Mouse (Mus musculus): ENCODE results near the gene Nudt22. TPM values are rescaled to one million over a fixed set of nuclear protein-coding genes. Genes with fewer than 3 reads are reported as not detected.

Gene Nudt22
- polyA plus RNA-seq, 1 experiment from 2014 or later = 19.0 TPM

GRCm38 (mm10) chr19:6972247-6972917, 23.5 kb downstream of the Nudt22 start:
- Histone ChIP-seq H3K9me3 (ENCODE audit: control insufficient read depth, low read length) (no peaks in the 10 kb centered on the region), H3K27me3 (ENCODE audit: control insufficient read depth, insufficient read depth, low read length) (peaks cover 23% of the 10 kb centered on the region), H3K4me1 (replicated peaks; ENCODE audit: control insufficient read depth, insufficient read depth, low read length) (peaks cover 17% of the 10 kb centered on the region), H3K4me3 (replicated peaks; ENCODE audit: low read length) (no peak overlapping the region), H3K27ac (no peak overlapping the region), H3K9ac (no peak overlapping the region), H3K36me3 (replicated peaks; ENCODE audit: control insufficient read depth, insufficient read depth) (peaks cover 8% of the 10 kb centered on the region), H3K4me2 (replicated peaks) (no peak overlapping the region)
- DNase-seq (ENCODE audit: low spot score) = no peak
- no peak for ATAC-seq (ENCODE audit: low FRiP score)
- 80% methylated on average over 13 of the region's 13 CpGs for WGBS

DNA sequence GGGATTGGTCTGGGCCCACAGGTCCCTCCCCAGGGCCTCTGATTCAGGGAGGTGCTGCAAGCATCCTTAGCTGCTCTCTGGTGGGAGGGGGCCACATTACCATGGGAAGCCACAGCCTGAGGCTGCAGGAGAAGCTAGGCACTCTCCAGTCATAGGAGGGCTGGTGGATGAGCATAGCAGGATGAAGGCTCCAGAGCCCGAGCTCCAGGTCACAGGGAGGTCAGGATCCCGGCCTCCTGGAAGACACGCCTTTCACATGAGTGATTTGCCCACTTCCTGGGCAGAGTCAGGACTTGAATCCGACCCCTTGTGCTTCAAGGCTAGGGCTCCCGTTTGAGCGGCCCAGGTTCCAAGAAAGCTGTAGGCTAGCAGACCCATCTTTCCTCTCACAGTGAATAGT, 24.3 kb downstream of the Nudt22 start:
- H3K4me1 ChIP-seq (replicated peaks; ENCODE audit: control insufficient read depth, insufficient read depth, low read length) = peaks cover 13% of the 10 kb centered on the region
- H3K27me3 ChIP-seq (ENCODE audit: control insufficient read depth, insufficient read depth, low read length) = peaks cover 23% of the 10 kb centered on the region
- no peak overlapping the region for H3K27ac ChIP-seq
- no peak overlapping the region for H3K4me3 ChIP-seq (replicated peaks; ENCODE audit: low read length)
- peaks cover 2% of the 10 kb centered on the region; the same call in 1 of the 2 replicates for H3K36me3 ChIP-seq (replicated peaks; ENCODE audit: control insufficient read depth, insufficient read depth)
- WGBS = 46% methylated on average over 6 of the region's 6 CpGs
- no peak overlapping the region for H3K9ac ChIP-seq
- no peaks in the 10 kb centered on the region for H3K9me3 ChIP-seq (ENCODE audit: control insufficient read depth, low read length)
- DNase-seq (ENCODE audit: low spot score) = no peak
- no peak overlapping the region for H3K4me2 ChIP-seq (replicated peaks)
- ATAC-seq (ENCODE audit: low FRiP score) = no peak

GRCm38 (mm10) chr19:6970460-6971085, 25.3 kb downstream of the Nudt22 start:
- H3K36me3 ChIP-seq (replicated peaks; ENCODE audit: control insufficient read depth, insufficient read depth) = no peaks in the 10 kb centered on the region
- no peak overlapping the region for H3K27ac ChIP-seq
- no peaks in the 10 kb centered on the region for H3K9me3 ChIP-seq (ENCODE audit: control insufficient read depth, low read length)
- peaks cover 23% of the 10 kb centered on the region for H3K27me3 ChIP-seq (ENCODE audit: control insufficient read depth, insufficient read depth, low read length)
- no peak overlapping the region for H3K4me3 ChIP-seq (replicated peaks; ENCODE audit: low read length)
- DNase-seq (ENCODE audit: low spot score) (no peak), ATAC-seq (ENCODE audit: low FRiP score) (no peak)
- H3K4me1 ChIP-seq (replicated peaks; ENCODE audit: control insufficient read depth, insufficient read depth, low read length) = peaks cover 9% of the 10 kb centered on the region
- H3K4me2 ChIP-seq (replicated peaks) = peak overlapping the region; percentile 47; the same call in 1 of the 2 replicates
- WGBS = 18% methylated on average over 11 of the region's 11 CpGs
- peak overlapping the region; percentile 20; the same call in 1 of the 2 replicates for H3K9ac ChIP-seq

GRCm38 (mm10) chr19:6969665-6970381, 26.1 kb downstream of the Nudt22 start:
- H3K4me2 ChIP-seq (replicated peaks) = peak overlapping the region; percentile 47
- no peaks in the 10 kb centered on the region for H3K36me3 ChIP-seq (replicated peaks; ENCODE audit: control insufficient read depth, insufficient read depth)
- DNase-seq (ENCODE audit: low spot score) (peak; percentile 45), ATAC-seq (ENCODE audit: low FRiP score) (peak; percentile 6; the same call in 1 of the 2 replicates)
- H3K27ac ChIP-seq = no peak overlapping the region
- H3K4me1 ChIP-seq (replicated peaks; ENCODE audit: control insufficient read depth, insufficient read depth, low read length) = peaks cover 9% of the 10 kb centered on the region
- H3K9me3 ChIP-seq (ENCODE audit: control insufficient read depth, low read length) = no peaks in the 10 kb centered on the region
- WGBS = 2% methylated on average over 55 of the region's 55 CpGs
- H3K27me3 ChIP-seq (ENCODE audit: control insufficient read depth, insufficient read depth, low read length) = peaks cover 23% of the 10 kb centered on the region
- H3K9ac ChIP-seq = peak overlapping the region; percentile 52
- H3K4me3 ChIP-seq (replicated peaks; ENCODE audit: low read length) = peak overlapping the region; percentile 39

DNA sequence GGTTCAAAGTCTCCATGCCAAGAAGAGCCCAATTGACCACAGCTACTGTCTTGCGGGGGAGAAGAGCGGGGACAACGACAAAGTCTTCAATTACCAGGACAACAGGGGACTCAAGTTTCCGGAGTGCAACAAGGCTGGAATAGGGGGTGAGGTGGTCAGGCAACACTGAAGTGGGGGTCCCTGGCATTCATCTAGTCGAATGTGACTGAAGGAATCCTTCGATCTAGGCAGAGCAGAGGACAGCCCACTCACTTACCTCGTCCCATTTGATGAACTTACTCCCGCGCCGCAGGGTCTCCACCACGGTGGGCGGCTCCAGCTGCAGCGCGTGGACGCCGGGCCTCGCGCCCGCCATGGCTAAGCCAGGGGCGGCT, 26.6 kb downstream of the Nudt22 start:
- ATAC-seq (ENCODE audit: low FRiP score) = no peak
- H3K27ac ChIP-seq = no peak overlapping the region

GRCm38 (mm10) chr19:6968491-6969271, 27.2 kb downstream of the Nudt22 start:
- H3K9ac ChIP-seq = no peak overlapping the region; the same call in 1 of the 2 replicates

More for the DNA sequence above, 26.6 kb downstream of the Nudt22 start:
- Histone ChIP-seq H3K4me2 (replicated peaks) (peak overlapping the region; percentile 47), H3K27me3 (ENCODE audit: control insufficient read depth, insufficient read depth, low read length) (peaks cover 23% of the 10 kb centered on the region), H3K9me3 (ENCODE audit: control insufficient read depth, low read length) (no peaks in the 10 kb centered on the region), H3K4me3 (replicated peaks; ENCODE audit: low read length) (peak overlapping the region; percentile 39), H3K4me1 (replicated peaks; ENCODE audit: control insufficient read depth, insufficient read depth, low read length) (peaks cover 9% of the 10 kb centered on the region), H3K36me3 (replicated peaks; ENCODE audit: control insufficient read depth, insufficient read depth) (no peaks in the 10 kb centered on the region), H3K9ac (peak overlapping the region; percentile 52)
- WGBS = under 1% methylated on average over 20 of the region's 20 CpGs
- no peak for DNase-seq (ENCODE audit: low spot score)

DNA sequence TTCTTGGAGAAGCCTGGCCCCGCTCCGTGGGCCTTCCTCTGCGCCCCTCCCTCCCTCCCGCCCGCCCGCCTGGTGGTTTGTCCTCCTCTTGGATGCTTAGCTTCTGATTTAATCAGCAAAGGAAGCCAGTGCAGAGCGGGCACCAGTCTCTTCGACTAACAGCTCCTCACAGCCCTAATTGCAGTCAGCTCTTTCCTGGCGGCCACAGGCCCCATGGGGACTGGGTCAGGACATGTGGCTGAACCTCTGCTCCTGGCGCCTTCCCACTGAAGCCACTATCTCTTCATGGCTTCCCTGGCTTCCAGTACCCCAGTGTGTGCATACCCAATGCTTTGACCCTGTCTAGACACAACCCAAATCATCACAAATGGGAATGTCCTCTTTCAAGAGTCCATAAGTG, 39.5 kb downstream of the Nudt22 start:
- H3K27me3 ChIP-seq (ENCODE audit: control insufficient read depth, insufficient read depth, low read length) = no peaks in the 10 kb centered on the region
- H3K4me2 ChIP-seq (replicated peaks) = no peak overlapping the region
- 83% methylated on average over 10 of the region's 10 CpGs for WGBS
- no peak for ATAC-seq (ENCODE audit: low FRiP score)
- H3K4me3 ChIP-seq (replicated peaks; ENCODE audit: low read length) = no peak overlapping the region
- no peak for DNase-seq (ENCODE audit: low spot score)
- peaks cover 9% of the 10 kb centered on the region for H3K4me1 ChIP-seq (replicated peaks; ENCODE audit: control insufficient read depth, insufficient read depth, low read length)
- no peak overlapping the region for H3K27ac ChIP-seq
- peaks cover 19% of the 10 kb centered on the region; the same call in 1 of the 2 replicates for H3K36me3 ChIP-seq (replicated peaks; ENCODE audit: control insufficient read depth, insufficient read depth)
- H3K9me3 ChIP-seq (ENCODE audit: control insufficient read depth, low read length) = no peaks in the 10 kb centered on the region
- H3K9ac ChIP-seq = no peak overlapping the region

More at GRCm38 (mm10) chr19:6968491-6969271, 27.2 kb downstream of the Nudt22 start:
- H3K36me3 ChIP-seq (replicated peaks; ENCODE audit: control insufficient read depth, insufficient read depth) = no peaks in the 10 kb centered on the region
- DNase-seq (ENCODE audit: low spot score) (no peak), ATAC-seq (ENCODE audit: low FRiP score) (no peak)
- H3K9me3 ChIP-seq (ENCODE audit: control insufficient read depth, low read length) = no peaks in the 10 kb centered on the region
- peaks cover 9% of the 10 kb centered on the region for H3K4me1 ChIP-seq (replicated peaks; ENCODE audit: control insufficient read depth, insufficient read depth, low read length)
- WGBS = 17% methylated on average over 15 of the region's 15 CpGs
- peak overlapping the region; percentile 39 for H3K4me3 ChIP-seq (replicated peaks; ENCODE audit: low read length)
- H3K27ac ChIP-seq = no peak overlapping the region
- peak overlapping the region; percentile 47 for H3K4me2 ChIP-seq (replicated peaks)
- H3K27me3 ChIP-seq (ENCODE audit: control insufficient read depth, insufficient read depth, low read length) = peaks cover 23% of the 10 kb centered on the region

DNA sequence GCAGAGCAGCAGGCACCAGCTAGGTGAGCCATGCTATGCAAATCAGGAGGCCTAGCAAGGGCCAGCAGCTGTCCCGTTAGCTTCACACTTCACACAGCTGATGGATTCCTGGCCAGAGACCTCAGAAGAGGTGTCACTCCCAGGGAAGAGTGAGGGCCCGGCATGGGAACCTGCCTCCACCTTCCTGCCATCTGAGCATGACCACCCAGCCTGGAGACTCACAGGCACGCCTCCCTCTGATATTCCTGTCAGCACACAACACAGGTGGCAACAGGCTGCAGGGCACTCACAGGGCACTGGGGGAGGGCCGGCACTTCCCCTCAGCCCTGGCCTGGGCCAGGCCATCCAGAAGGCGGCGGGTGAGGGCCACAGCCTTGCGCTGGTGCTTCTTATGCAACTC, 40.5 kb downstream of the Nudt22 start:
- H3K27me3 ChIP-seq (ENCODE audit: control insufficient read depth, insufficient read depth, low read length) = no peaks in the 10 kb centered on the region
- ATAC-seq (ENCODE audit: low FRiP score) = no peak

More for the DNA sequence above, 40.5 kb downstream of the Nudt22 start:
- H3K4me3 ChIP-seq (replicated peaks; ENCODE audit: low read length) = no peak overlapping the region
- no peak overlapping the region for H3K9ac ChIP-seq
- H3K36me3 ChIP-seq (replicated peaks; ENCODE audit: control insufficient read depth, insufficient read depth) = peaks cover 19% of the 10 kb centered on the region; the same call in 1 of the 2 replicates
- H3K4me2 ChIP-seq (replicated peaks) = no peak overlapping the region
- WGBS = 90% methylated on average over 7 of the region's 7 CpGs
- DNase-seq (ENCODE audit: low spot score) = no peak
- H3K4me1 ChIP-seq (replicated peaks; ENCODE audit: control insufficient read depth, insufficient read depth, low read length) = peaks cover 9% of the 10 kb centered on the region
- H3K9me3 ChIP-seq (ENCODE audit: control insufficient read depth, low read length) = no peaks in the 10 kb centered on the region
- no peak overlapping the region for H3K27ac ChIP-seq

All from hindbrain, embryonic 14.5 days (tissue).